Mouse (Mus musculus): Measurements from ENCODE around the gene Mapk11. TPM values are rescaled to one million over a fixed set of nuclear protein-coding genes. Genes with fewer than 3 reads are reported as not detected.

Gene Mapk11
- total and polyA plus RNA-seq, 3 experiments = 0.04 TPM; not detected in 1

DNA sequence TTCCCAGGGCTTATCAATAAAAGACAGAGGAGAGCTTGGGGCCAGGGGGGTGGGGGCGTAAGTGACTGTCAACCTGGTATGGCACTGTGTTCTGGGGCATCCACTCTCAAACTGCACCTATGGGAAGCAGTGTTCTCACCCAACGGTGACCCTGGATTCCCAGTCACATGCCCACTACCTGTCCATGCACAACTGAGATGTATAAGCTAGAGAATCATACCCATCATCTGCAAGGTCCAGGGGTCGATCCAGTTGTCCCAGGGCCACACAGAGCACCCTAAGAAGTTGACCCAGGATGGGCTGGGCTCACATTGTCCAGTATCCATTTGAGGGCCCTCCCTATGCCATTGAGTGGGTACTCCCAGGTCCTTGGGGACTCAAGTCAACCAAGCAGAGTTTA lies 25.1 kb downstream of the Mapk11 start:
- H3K36me3 ChIP-seq (ENCODE audit: control insufficient read depth in 1 of 2, insufficient read depth in 2 of 2, low read length in 2 of 2) = peaks cover 0 to 14% of the 10 kb centered on the region in 2 experiments; a peak in 3 of 4 replicates
- no peak overlapping the region for H3K27ac ChIP-seq (ENCODE audit: control insufficient read depth, low read depth, low read length)
- no peak for DNase-seq (ENCODE audit: low read depth, low spot score)
- H3K4me3 ChIP-seq (ENCODE audit: control insufficient read depth in 1 of 2, insufficient read depth in 1 of 2, low read depth in 2 of 2, low read length in 2 of 2) = no peak overlapping the region
- TF ChIP-seq RCOR1 (IDR thresholded peaks at IDR 0.05; ENCODE audit: low read depth, low read length) = no peak
- no peak for TF ChIP-seq POLR2AphosphoS5 (IDR thresholded peaks at IDR 0.05; ENCODE audit: borderline replicate concordance, low read depth, low read length)
- TF ChIP-seq MYB (IDR thresholded peaks at IDR 0.05; ENCODE audit: low read depth, low read length) = no peak
- TF ChIP-seq MAX (IDR thresholded peaks at IDR 0.05; ENCODE audit: low read length) = no peak
- TF ChIP-seq UBTF (IDR thresholded peaks at IDR 0.05; ENCODE audit: borderline replicate concordance, insufficient read depth, low read depth, low read length) = no peak
- no peak for TF ChIP-seq CHD1 (IDR thresholded peaks at IDR 0.05; ENCODE audit: low read depth, low read length)
- TF ChIP-seq KAT2A (conservative IDR thresholded peaks at IDR 0.05; ENCODE audit: low read depth, low read length) = no peak
- TF ChIP-seq ETS1 (IDR thresholded peaks at IDR 0.05; ENCODE audit: low read depth, low read length) = no peak
- TF ChIP-seq SMC3 (IDR thresholded peaks at IDR 0.05; ENCODE audit: low read depth, low read length) = no peak
- TF ChIP-seq GABPA (IDR thresholded peaks at IDR 0.05; ENCODE audit: low read depth, low read length) = no peak
- TF ChIP-seq MAFK (IDR thresholded peaks at IDR 0.05; ENCODE audit: borderline replicate concordance, low read depth, low read length) = no peak
- no peak for TF ChIP-seq CHD2 (IDR thresholded peaks at IDR 0.05; ENCODE audit: low read length)
- H3K9me3 ChIP-seq (replicated peaks; ENCODE audit: insufficient read depth, low read length) = no peaks in the 10 kb centered on the region
- peaks cover 0 to 24% of the 10 kb centered on the region in 2 experiments; a peak in 3 of 4 replicates for H3K4me1 ChIP-seq (ENCODE audit: control insufficient read depth in 1 of 2, insufficient read depth in 2 of 2, low read length in 2 of 2)
- no peaks in the 10 kb centered on the region for H3K27me3 ChIP-seq (ENCODE audit: control insufficient read depth in 1 of 2, insufficient read depth in 2 of 2, low read length in 2 of 2)
- H3K79me2 ChIP-seq (ENCODE audit: control insufficient read depth, insufficient read depth, low read length, poor library complexity) = peaks cover 41% of the 10 kb centered on the region
- H3K9ac ChIP-seq (ENCODE audit: control insufficient read depth, low read depth, low read length, poor library complexity, severe bottlenecking) = no peak overlapping the region

DNA sequence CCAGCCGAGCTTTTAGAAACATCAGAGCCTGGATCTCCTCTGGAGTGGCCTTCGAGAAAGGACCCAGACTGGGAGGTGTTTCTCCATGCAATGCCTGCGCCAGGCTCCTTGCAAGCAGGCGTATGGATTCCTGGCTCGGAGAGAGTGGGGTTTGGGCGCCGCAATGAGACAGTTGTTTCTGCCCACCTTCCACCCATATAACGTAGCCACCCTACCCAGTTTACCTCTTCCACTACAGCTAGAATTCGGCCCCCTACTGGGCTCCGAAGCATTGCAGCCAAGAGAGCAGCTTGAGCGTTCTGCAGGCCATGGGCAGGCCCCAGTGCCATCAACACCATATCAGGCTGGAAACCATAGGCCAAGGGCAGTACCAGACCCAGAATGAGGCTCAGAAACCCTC lies 25.8 kb downstream of the Mapk11 start:
- Histone ChIP-seq H3K79me2 (ENCODE audit: control insufficient read depth, insufficient read depth, low read length, poor library complexity) (peaks cover 41% of the 10 kb centered on the region), H3K36me3 (ENCODE audit: control insufficient read depth in 1 of 2, insufficient read depth in 2 of 2, low read length in 2 of 2) (peaks cover 0 to 14% of the 10 kb centered on the region in 2 experiments; a peak in 3 of 4 replicates), H3K27ac (ENCODE audit: control insufficient read depth, low read depth, low read length) (no peak overlapping the region), H3K4me1 (ENCODE audit: control insufficient read depth in 1 of 2, insufficient read depth in 2 of 2, low read length in 2 of 2) (peaks cover 0 to 20% of the 10 kb centered on the region in 2 experiments; a peak in 3 of 4 replicates), H3K9me3 (replicated peaks; ENCODE audit: insufficient read depth, low read length) (no peaks in the 10 kb centered on the region), H3K9ac (ENCODE audit: control insufficient read depth, low read depth, low read length, poor library complexity, severe bottlenecking) (no peak overlapping the region), H3K27me3 (ENCODE audit: control insufficient read depth in 1 of 2, insufficient read depth in 2 of 2, low read length in 2 of 2) (no peaks in the 10 kb centered on the region), H3K4me3 (ENCODE audit: control insufficient read depth in 1 of 2, insufficient read depth in 1 of 2, low read depth in 2 of 2, low read length in 2 of 2) (no peak overlapping the region)
- DNase-seq (ENCODE audit: low read depth, low spot score) = no peak
- TF ChIP-seq ZC3H11A (IDR thresholded peaks at IDR 0.05; ENCODE audit: low read depth, low read length) (no peak), USF1 (IDR thresholded peaks at IDR 0.05; ENCODE audit: low read depth, low read length) (no peak), TCF12 (IDR thresholded peaks at IDR 0.05; ENCODE audit: low read depth, low read length) (no peak), CHD1 (IDR thresholded peaks at IDR 0.05; ENCODE audit: low read depth, low read length) (no peak), MXI1 (IDR thresholded peaks at IDR 0.05; ENCODE audit: low read depth, low read length) (no peak), GATA1 (IDR thresholded peaks at IDR 0.05; ENCODE audit: low read depth, low read length) (no peak), E2F4 (IDR thresholded peaks at IDR 0.05; ENCODE audit: borderline replicate concordance, low read depth, low read length) (no peak), MAZ (IDR thresholded peaks at IDR 0.05; ENCODE audit: low read depth, low read length) (no peak), EP300 (IDR thresholded peaks at IDR 0.05; ENCODE audit: low read depth in 1 of 2, low read length in 2 of 2) (no peak), GABPA (IDR thresholded peaks at IDR 0.05; ENCODE audit: low read depth, low read length) (no peak), HCFC1 (IDR thresholded peaks at IDR 0.05; ENCODE audit: low read depth, low read length) (no peak), ZNF384 (IDR thresholded peaks at IDR 0.05; ENCODE audit: low read depth, low read length) (no peak), JUND (IDR thresholded peaks at IDR 0.05; ENCODE audit: low read depth, low read length) (no peak), CTCF (IDR thresholded peaks at IDR 0.05 in 2 of 3, conservative IDR thresholded peaks at IDR 0.05 in 1 of 3; ENCODE audit: control insufficient read depth in 1 of 3, insufficient read depth in 1 of 3, low read depth in 2 of 3, low read length in 3 of 3, poor library complexity in 1 of 3, severe bottlenecking in 1 of 3) (no peak; a peak in 1 of 6 replicates)

All from MEL (cell line).